Mouse (Mus musculus) forebrain, embryonic 12.5 days (tissue): ENCODE measurements at regions not wholly inside any gene's neighbourhood (a gene's known extent, or its start where the extent isn't known, plus 50 kb on each side); places are given as distances from the start of the nearest gene placed in this dataset.

Experiments
- ATAC-seq: fragments of 200-750 bp; cut with Nextera tagmentation; 2 replicates; pipeline ENCODE4 v1.8.0; 2017; ENCODE audit warnings: moderate TSS enrichment; ENCODE audit not compliant: low FRiP score
- H3K27ac ChIP-seq: fragments of 300-500 bp; sonication (generic); 2 replicates; pipeline ENCODE4 v1.5.1; 2016; ENCODE audit warnings: mild to moderate bottlenecking
- H3K27me3 ChIP-seq: fragments of 300-500 bp; sonication (generic); 2 replicates; pipeline ENCODE4 v1.6.1; 2016; ENCODE audit warnings: mild to moderate bottlenecking
- H3K36me3 ChIP-seq: fragments of 300-500 bp; sonication (generic); replicated peaks from 2 replicates; pipeline ENCODE4 v1.6.1; 2016; ENCODE audit warnings: mild to moderate bottlenecking
- H3K4me1 ChIP-seq: fragments of 300-500 bp; sonication (generic); 2 replicates; pipeline ENCODE4 v1.6.1; 2016
- H3K4me2 ChIP-seq: fragments of 300-500 bp; sonication (generic); 2 replicates; pipeline ENCODE4 v1.6.1; 2016; ENCODE audit warnings: mild to moderate bottlenecking, moderate library complexity
- H3K4me3 ChIP-seq: fragments of 300-500 bp; sonication (generic); replicated peaks from 2 replicates; pipeline ENCODE4 v1.5.1; 2016; ENCODE audit warnings: mild to moderate bottlenecking
- H3K9ac ChIP-seq: fragments of 300-500 bp; sonication (generic); 2 replicates; pipeline ENCODE4 v1.6.1; 2016; ENCODE audit warnings: mild to moderate bottlenecking
- H3K9me3 ChIP-seq: fragments of 300-500 bp; sonication (generic); 2 replicates; pipeline ENCODE4 v1.6.1; 2016
- WGBS: fragments of 180-500 bp; shearing (Covaris S2); methylation state at CpG from one replicate; pipeline ENCODE4 v1.1.7; 2016; 5-methylcytosine and 5-hydroxymethylcytosine counted together

- no peak overlapping the region for H3K4me2 ChIP-seq
- H3K4me3 ChIP-seq: no peak overlapping the region
- H3K4me1 ChIP-seq: no peaks in the 10 kb centered on the region
- H3K27ac ChIP-seq: no peak overlapping the region
- WGBS: 36% methylated on average over 22 of the region's 22 CpGs
- no peak overlapping the region for H3K9ac ChIP-seq
- peaks cover 79% of the 10 kb centered on the region for H3K27me3 ChIP-seq
- H3K9me3 ChIP-seq: peaks cover 7% of the 10 kb centered on the region; the same call in 1 of the 2 replicates
- ATAC-seq: peak; percentile 75; the same call in 1 of the 2 replicates
- no peaks in the 10 kb centered on the region for H3K36me3 ChIP-seq
These were observed 82.7 kb downstream of the Uncx start for GRCm38 (mm10) chr5:139625871-139626460.

GRCm38 (mm10) chr5:139627552-139627951 is 84.3 kb downstream of the Uncx start:
- no peak overlapping the region for H3K9ac ChIP-seq
- peaks cover 69% of the 10 kb centered on the region for H3K27me3 ChIP-seq
- no peak for ATAC-seq
- no peak overlapping the region for H3K27ac ChIP-seq
- WGBS: 74% methylated on average over 1 of the region's 1 CpGs
- no peaks in the 10 kb centered on the region for H3K36me3 ChIP-seq
- no peak overlapping the region for H3K4me2 ChIP-seq
- H3K4me3 ChIP-seq: no peak overlapping the region
- no peaks in the 10 kb centered on the region for H3K4me1 ChIP-seq
- peaks cover 7% of the 10 kb centered on the region; the same call in 1 of the 2 replicates for H3K9me3 ChIP-seq

- Histone ChIP-seq H3K4me1 (peaks cover 9% of the 10 kb centered on the region), H3K4me2 (no peak overlapping the region), H3K36me3 (no peaks in the 10 kb centered on the region), H3K27me3 (peaks cover 21% of the 10 kb centered on the region; the same call in 1 of the 2 replicates), H3K4me3 (no peak overlapping the region), H3K27ac (no peak overlapping the region), H3K9ac (no peak overlapping the region), H3K9me3 (no peaks in the 10 kb centered on the region)
- ATAC-seq: no peak
- 91% methylated on average over 2 of the region's 2 CpGs for WGBS
These were observed 93.7 kb downstream of the Uncx start for GRCm38 (mm10) chr5:139637028-139637427.

DNA sequence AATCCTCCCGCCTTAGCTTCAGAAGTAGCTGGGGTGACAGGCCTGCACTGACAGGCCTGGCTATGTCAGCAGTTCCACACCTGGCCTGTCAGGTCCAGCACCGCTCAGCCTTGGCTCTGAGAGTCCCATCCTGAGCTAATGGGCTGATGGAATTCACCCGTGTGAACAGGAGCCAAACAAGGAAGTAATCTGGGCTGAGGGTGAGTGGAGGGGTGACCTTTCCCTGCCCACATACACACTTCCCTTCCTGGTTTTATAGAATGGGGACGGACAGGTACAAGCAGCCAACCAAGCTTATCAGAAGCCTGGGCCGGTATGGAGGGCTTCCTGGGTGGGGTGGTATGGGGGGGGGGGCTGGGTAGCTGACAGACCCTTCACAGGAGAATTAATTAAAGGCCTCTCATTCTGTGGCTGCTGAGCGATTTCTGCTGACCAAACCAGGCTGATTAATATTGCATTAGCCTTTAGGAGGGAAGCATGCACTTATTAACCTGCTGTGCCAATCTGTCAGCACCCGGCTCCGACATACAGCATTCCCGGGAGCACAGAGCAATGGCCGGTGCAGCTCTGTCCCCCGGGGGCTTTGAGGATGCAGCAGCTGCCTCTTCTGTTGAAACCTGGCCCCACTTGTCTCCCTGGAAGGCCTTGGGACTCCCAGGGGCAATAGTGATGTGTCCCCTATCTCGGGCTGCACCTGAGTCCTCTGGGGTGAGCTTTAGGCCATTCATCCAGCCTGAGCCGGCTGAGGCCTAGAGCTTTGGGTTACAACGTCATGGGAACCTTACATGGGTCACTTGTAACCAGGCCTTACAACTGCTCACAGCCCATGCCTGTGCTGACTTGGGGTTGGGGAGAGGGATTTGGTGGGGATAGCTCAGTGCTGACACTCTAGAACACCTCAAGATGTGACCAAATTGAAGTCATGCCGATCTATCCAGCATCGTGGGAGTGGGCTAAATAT is 95.2 kb downstream of the Micall2 start:
- 68% methylated on average over 16 of the region's 16 CpGs for WGBS
- H3K27me3 ChIP-seq: peaks cover 34% of the 10 kb centered on the region
- peak overlapping the region; percentile 31 for H3K27ac ChIP-seq
- H3K4me2 ChIP-seq: no peak overlapping the region
- peaks cover 9% of the 10 kb centered on the region for H3K4me1 ChIP-seq
- H3K4me3 ChIP-seq: no peak overlapping the region
- no peaks in the 10 kb centered on the region for H3K36me3 ChIP-seq
- no peak overlapping the region for H3K9ac ChIP-seq
- H3K9me3 ChIP-seq: no peaks in the 10 kb centered on the region
- no peak for ATAC-seq

GRCm38 (mm10) chr5:139644816-139645215 is 91.3 kb downstream of the Micall2 start:
- WGBS: 93% methylated on average over 6 of the region's 6 CpGs
- no peaks in the 10 kb centered on the region for H3K9me3 ChIP-seq
- no peak overlapping the region for H3K4me3 ChIP-seq

DNA sequence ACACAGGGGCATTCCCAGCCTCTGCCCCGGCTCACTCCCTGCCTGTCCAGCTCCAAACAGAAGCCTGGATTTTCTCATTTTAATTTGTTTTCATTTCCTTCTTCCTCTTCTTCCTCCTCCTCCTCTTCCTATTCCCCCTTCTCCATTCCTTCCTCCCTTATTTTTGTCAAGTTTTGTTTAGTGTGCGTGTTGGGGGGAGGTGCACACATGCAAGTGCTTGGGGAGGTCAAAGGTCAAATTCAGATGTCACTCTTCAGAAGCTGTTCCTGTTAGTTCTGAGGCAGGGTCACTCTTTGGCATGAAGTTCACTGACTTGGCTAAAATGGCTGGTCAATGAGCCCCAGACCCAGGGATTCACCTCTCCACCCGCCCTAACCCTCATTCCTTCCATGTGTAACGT is 85.1 kb downstream of the Micall2 start:
- Histone ChIP-seq H3K4me3 (no peak overlapping the region), H3K36me3 (no peaks in the 10 kb centered on the region), H3K9me3 (no peaks in the 10 kb centered on the region), H3K9ac (no peak overlapping the region), H3K27ac (no peak overlapping the region), H3K27me3 (peaks cover 36% of the 10 kb centered on the region), H3K4me2 (no peak overlapping the region), H3K4me1 (no peaks in the 10 kb centered on the region)
- no peak for ATAC-seq
- 58% methylated on average over 4 of the region's 4 CpGs for WGBS

More at GRCm38 (mm10) chr5:139644816-139645215, 91.3 kb downstream of the Micall2 start:
- no peak overlapping the region for H3K4me2 ChIP-seq
- no peak overlapping the region for H3K27ac ChIP-seq
- peaks cover 47% of the 10 kb centered on the region for H3K27me3 ChIP-seq
- ATAC-seq: no peak
- H3K9ac ChIP-seq: no peak overlapping the region
- no peaks in the 10 kb centered on the region for H3K36me3 ChIP-seq
- peaks cover 9% of the 10 kb centered on the region for H3K4me1 ChIP-seq
